Mouse (Mus musculus) inflammation-experienced regulatory T-cells, adult 16 weeks (primary cell): Measurements from ENCODE around the gene Parp12. TPM values are rescaled to one million over a fixed set of nuclear protein-coding genes. Genes with fewer than 3 reads are reported as not detected.

Experiments used
- polyA plus RNA-seq: library from polyadenylated mRNA; unstranded; fragments of 100-300 nt; shearing (Covaris generic); gene quantifications from one replicate; pipeline ENCODE4 v1.2.1, GENCODE M21; 2017

Gene Parp12
- 1.9 TPM for polyA plus RNA-seq

DNA sequence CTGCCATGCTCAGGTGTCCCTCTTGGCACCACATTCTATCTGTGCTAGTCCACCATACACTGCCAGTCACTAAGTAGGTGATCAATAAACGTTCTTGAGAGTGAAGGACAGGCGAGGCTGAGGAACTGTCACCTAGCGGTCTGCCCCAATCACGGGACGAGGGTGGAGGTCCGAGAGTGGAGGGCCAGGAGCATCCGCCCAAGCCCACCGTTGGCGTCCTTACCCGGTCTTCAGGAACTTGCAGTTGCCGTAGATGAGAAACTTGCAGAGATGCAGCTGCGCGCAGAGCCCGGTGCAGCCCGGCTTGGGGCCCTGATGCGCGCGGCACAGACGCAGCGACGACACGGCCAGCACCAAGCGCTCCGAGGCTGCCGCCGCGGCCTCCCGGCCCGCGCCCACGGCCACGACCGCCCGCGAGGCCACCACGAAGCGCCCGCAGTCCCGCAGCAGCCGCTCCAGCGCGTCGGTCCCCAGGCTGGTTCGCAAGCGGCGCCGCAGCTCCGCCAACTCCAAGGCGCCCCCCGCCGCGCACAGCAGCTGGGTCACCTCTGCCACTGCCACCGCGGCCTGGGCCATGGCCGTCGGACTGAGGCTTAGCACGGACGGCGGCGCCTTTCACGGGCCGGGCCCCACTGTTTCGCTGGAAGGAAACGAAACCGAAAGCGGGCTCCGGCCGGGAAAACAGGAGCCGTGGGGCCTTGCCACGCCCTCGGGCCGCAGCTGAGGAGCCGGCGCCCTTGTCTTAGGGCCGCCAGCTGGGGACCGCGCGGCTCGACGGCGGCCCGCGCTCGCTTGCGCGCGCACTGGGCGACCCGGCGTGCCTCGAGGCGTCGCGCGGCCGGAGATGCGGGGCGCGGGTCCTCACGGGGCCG lies at the start of gene Parp12:
TSS of gene Parp12 (minus strand) at position 766 of the 872 bp plus-strand sequence.

Other genes with a start within 250 kb of the Parp12 start
- 1.4 TPM for gene Tbxas1, start 242.9 kb downstream of the Parp12 start, polyA plus RNA-seq
- 10.5 TPM for gene Hipk2, start 242.2 kb downstream of the Parp12 start, polyA plus RNA-seq
- 12.4 TPM for gene Kdm7a, start 88.4 kb upstream of the Parp12 start, polyA plus RNA-seq